Mouse (Mus musculus): Measurements from ENCODE around the gene Olfr372.
"Not testable (repeated sequence)": the region's sequence is repeated elsewhere in the genome, so short reads cannot be mapped to it uniquely, and the experiment has no call there.

The Olfr372 gene
- long read RNA-seq, experiment 1 = 0 reads
- long read RNA-seq, experiment 2 = 0 reads

GRCm38 (mm10) chr8:72040918-72041317 is at the start of gene Olfr372:
TSS of gene Olfr372 (plus strand) at chr8:72041218.
- intact Hi-C loops (cut with DNase I) = loop anchor here (5.0 kb wide), 1 partner anchor 46 kb away; no protein-coding TSS in a partner anchor

- intact Hi-C loops (cut with DNase I) = no loop called here
Observed at GRCm38 (mm10) chr8:71999434-71999833, 41.6 kb upstream of the Olfr372 start.

GRCm38 (mm10) chr8:72000223-72000622 is 40.8 kb upstream of the Olfr372 start:
- intact Hi-C loops (cut with DNase I) = no loop called here

GRCm38 (mm10) chr8:72002942-72003341 is 38.1 kb upstream of the Olfr372 start:
- intact Hi-C loops (cut with DNase I) = no loop called here

GRCm38 (mm10) chr8:72005912-72006311 is 35.1 kb upstream of the Olfr372 start:
- intact Hi-C loops (cut with DNase I) = loop anchor here (5.0 kb wide), 1 partner anchor 91 kb away; no protein-coding TSS in a partner anchor

GRCm38 (mm10) chr8:72006763-72007162 is 34.3 kb upstream of the Olfr372 start:
- intact Hi-C loops (cut with DNase I) = loop anchor here (5.0 kb wide), 1 partner anchor 91 kb away; no protein-coding TSS in a partner anchor

- intact Hi-C loops (cut with DNase I) = loop anchor here (5.0 kb wide), 1 partner anchor 89 kb away; no protein-coding TSS in a partner anchor
Observed at GRCm38 (mm10) chr8:72008134-72008641, 32.8 kb upstream of the Olfr372 start.

GRCm38 (mm10) chr8:72009473-72009872 is 31.5 kb upstream of the Olfr372 start, which contains the start of gene Cyp4f18:
TSS of gene Cyp4f18 (minus strand) at chr8:72009626.
- intact Hi-C loops (cut with DNase I) = loop anchor here (5.0 kb wide), 1 partner anchor 88 kb away; no protein-coding TSS in a partner anchor

- intact Hi-C loops (cut with DNase I) = not testable (repeated sequence)
Observed at GRCm38 (mm10) chr8:72013506-72014228, 27.4 kb upstream of the Olfr372 start.

GRCm38 (mm10) chr8:72017339-72017738 is 23.7 kb upstream of the Olfr372 start:
- intact Hi-C loops (cut with DNase I) = not testable (repeated sequence)

- intact Hi-C loops (cut with DNase I) = no loop called here
Observed at GRCm38 (mm10) chr8:72018141-72018540, 22.9 kb upstream of the Olfr372 start.

- intact Hi-C loops (cut with DNase I) = not testable (repeated sequence)
Observed at GRCm38 (mm10) chr8:72019022-72019421, 22.0 kb upstream of the Olfr372 start.

GRCm38 (mm10) chr8:72019816-72020215 is 21.2 kb upstream of the Olfr372 start:
- intact Hi-C loops (cut with DNase I) = no loop called here

GRCm38 (mm10) chr8:72024886-72025285 is 16.1 kb upstream of the Olfr372 start:
- intact Hi-C loops (cut with DNase I) = not testable (repeated sequence)

- intact Hi-C loops (cut with DNase I) = not testable (repeated sequence)
Observed at GRCm38 (mm10) chr8:72032926-72033325, 8.1 kb upstream of the Olfr372 start.

GRCm38 (mm10) chr8:72042493-72042892 is 1.5 kb downstream of the Olfr372 start:
- intact Hi-C loops (cut with DNase I) = loop anchor here (5.0 kb wide), 1 partner anchor 45 kb away; no protein-coding TSS in a partner anchor

GRCm38 (mm10) chr8:72054633-72055032 is 13.6 kb downstream of the Olfr372 start:
- intact Hi-C loops (cut with DNase I) = not testable (repeated sequence)

GRCm38 (mm10) chr8:72057643-72058042 is 16.6 kb downstream of the Olfr372 start:
- intact Hi-C loops (cut with DNase I) = not testable (repeated sequence)

GRCm38 (mm10) chr8:72066819-72067399 is 25.9 kb downstream of the Olfr372 start:
- intact Hi-C loops (cut with DNase I) = not testable (repeated sequence)

- intact Hi-C loops (cut with DNase I) = not testable (repeated sequence)
Observed at GRCm38 (mm10) chr8:72082877-72083276, 41.9 kb downstream of the Olfr372 start, which contains the start of gene Olfr373. TSS of gene Olfr373 (plus strand) at chr8:72083177.

GRCm38 (mm10) chr8:72084744-72085143 is 43.7 kb downstream of the Olfr372 start:
- intact Hi-C loops (cut with DNase I) = loop anchor here (5.0 kb wide), 1 partner anchor 42 kb away; the partner anchor contains the start of gene Olfr372

- intact Hi-C loops (cut with DNase I) = loop anchor here (5.0 kb wide), 1 partner anchor 45 kb away; the partner anchor contains the start of gene Olfr372
Observed at GRCm38 (mm10) chr8:72087611-72088010, 46.6 kb downstream of the Olfr372 start.
